Mouse (Mus musculus) hindbrain, embryonic 12.5 days (tissue): ENCODE results near the gene Colca2. TPM values are rescaled to one million over a fixed set of nuclear protein-coding genes. Genes with fewer than 3 reads are reported as not detected.

Experiments used
- ATAC-seq: fragments of 200-750 bp; cut with Nextera tagmentation; 2 replicates; pipeline ENCODE4 v1.8.0; 2017; ENCODE audit warnings: moderate TSS enrichment; ENCODE audit not compliant: low FRiP score
- H3K27ac ChIP-seq: fragments of 300-500 bp; sonication (generic); 2 replicates; pipeline ENCODE4 v1.5.1; 2016; ENCODE audit warnings: mild to moderate bottlenecking
- H3K27me3 ChIP-seq: fragments of 300-500 bp; sonication (generic); 2 replicates; pipeline ENCODE4 v1.6.1; 2016; ENCODE audit warnings: mild to moderate bottlenecking
- H3K36me3 ChIP-seq: fragments of 300-500 bp; sonication (generic); 2 replicates; pipeline ENCODE4 v1.6.1; 2016; ENCODE audit warnings: mild to moderate bottlenecking
- H3K4me1 ChIP-seq: fragments of 300-500 bp; sonication (generic); 2 replicates; pipeline ENCODE4 v1.6.1; 2016
- H3K4me2 ChIP-seq: fragments of 300-500 bp; sonication (generic); replicated peaks from 2 replicates; pipeline ENCODE4 v1.6.1; 2016; ENCODE audit warnings: mild to moderate bottlenecking
- H3K4me3 ChIP-seq: fragments of 300-500 bp; sonication (generic); 2 replicates; pipeline ENCODE4 v1.5.1; 2016; ENCODE audit warnings: mild to moderate bottlenecking
- H3K9ac ChIP-seq: fragments of 300-500 bp; sonication (generic); 2 replicates; pipeline ENCODE4 v1.6.1; 2016; ENCODE audit warnings: mild to moderate bottlenecking, moderate library complexity
- H3K9me3 ChIP-seq: fragments of 300-500 bp; sonication (generic); replicated peaks from 2 replicates; pipeline ENCODE4 v1.6.1; 2016; ENCODE audit warnings: mild to moderate bottlenecking
- WGBS: fragments of 180-500 bp; shearing (Covaris S2); methylation state at CpG from one replicate; pipeline ENCODE4 v1.1.7; 2016; 5-methylcytosine and 5-hydroxymethylcytosine counted together
- polyA plus RNA-seq: library from polyadenylated mRNA; unstranded; fragments of >200 nt; fragmentation: Nextera tagmentation; extraction: Ambion mirVana; gene quantifications from 2 replicates; pipeline ENCODE4 v1.2.1, GENCODE M21; 2016

Gene Colca2
- 2.1 and 2.4 TPM in 2 replicates for polyA plus RNA-seq

- peak within 1 kb of the TSS; percentile 87 for H3K4me2 ChIP-seq
- under 1% methylated on average over 51 of the region's 53 CpGs for WGBS
- H3K4me1 ChIP-seq = peaks cover 15% of the 10 kb centered on the region
- H3K27me3 ChIP-seq = peaks cover 29% of the 10 kb centered on the region
- H3K36me3 ChIP-seq = no peaks in the 10 kb centered on the region
- H3K9me3 ChIP-seq = no peaks in the 10 kb centered on the region
- peak; percentile 98 for ATAC-seq
- H3K4me3 ChIP-seq = peak within 1 kb of the TSS; percentile 48
- peak within 1 kb of the TSS; percentile 60 for H3K9ac ChIP-seq
- no peak within 1 kb of the TSS for H3K27ac ChIP-seq
Observed at GRCm38 (mm10) chr9:51278500-51279381, at the start of gene Colca2. TSS of gene Colca2 (minus strand) at chr9:51278569.

- H3K9me3 ChIP-seq = no peaks in the 10 kb centered on the region
- H3K9ac ChIP-seq = no peak overlapping the region
- H3K27ac ChIP-seq = no peak overlapping the region
- H3K36me3 ChIP-seq = no peaks in the 10 kb centered on the region
- H3K4me3 ChIP-seq = no peak overlapping the region
- ATAC-seq = no peak
- WGBS = 83% methylated on average over 5 of the region's 5 CpGs
- H3K27me3 ChIP-seq = no peaks in the 10 kb centered on the region
- no peaks in the 10 kb centered on the region for H3K4me1 ChIP-seq
- no peak overlapping the region for H3K4me2 ChIP-seq
Observed at GRCm38 (mm10) chr9:51327555-51327903, 49.2 kb upstream of the Colca2 start.

- H3K36me3 ChIP-seq = no peaks in the 10 kb centered on the region
- H3K4me3 ChIP-seq = no peak overlapping the region
- H3K9ac ChIP-seq = no peak overlapping the region
- no peaks in the 10 kb centered on the region for H3K4me1 ChIP-seq
- no peaks in the 10 kb centered on the region for H3K9me3 ChIP-seq
- 87% methylated on average over 11 of the region's 11 CpGs for WGBS
- H3K4me2 ChIP-seq = no peak overlapping the region
- no peak for ATAC-seq
- no peaks in the 10 kb centered on the region for H3K27me3 ChIP-seq
- H3K27ac ChIP-seq = no peak overlapping the region
Observed at GRCm38 (mm10) chr9:51326619-51327554, 48.5 kb upstream of the Colca2 start.

GRCm38 (mm10) chr9:51324406-51325065, 46.2 kb upstream of the Colca2 start:
- H3K27ac ChIP-seq = no peak overlapping the region
- no peaks in the 10 kb centered on the region for H3K9me3 ChIP-seq
- H3K4me2 ChIP-seq = no peak overlapping the region
- H3K36me3 ChIP-seq = no peaks in the 10 kb centered on the region
- no peak for ATAC-seq
- no peak overlapping the region for H3K9ac ChIP-seq
- no peaks in the 10 kb centered on the region for H3K27me3 ChIP-seq
- no peak overlapping the region for H3K4me3 ChIP-seq
- H3K4me1 ChIP-seq = no peaks in the 10 kb centered on the region
- 83% methylated on average over 7 of the region's 7 CpGs for WGBS

- no peaks in the 10 kb centered on the region for H3K36me3 ChIP-seq
- H3K27ac ChIP-seq = no peak overlapping the region
- H3K4me1 ChIP-seq = no peaks in the 10 kb centered on the region
- no peaks in the 10 kb centered on the region for H3K27me3 ChIP-seq
- no peak overlapping the region for H3K4me2 ChIP-seq
- no peak overlapping the region for H3K9ac ChIP-seq
- ATAC-seq = no peak
- WGBS = 88% methylated on average over 1 of the region's 1 CpGs
- H3K4me3 ChIP-seq = no peak overlapping the region
- H3K9me3 ChIP-seq = no peaks in the 10 kb centered on the region
Observed at GRCm38 (mm10) chr9:51320096-51320495, 41.7 kb upstream of the Colca2 start.

GRCm38 (mm10) chr9:51318246-51318645, 39.9 kb upstream of the Colca2 start:
- WGBS = 79% methylated on average over 4 of the region's 4 CpGs
- Histone ChIP-seq H3K4me3 (no peak overlapping the region), H3K9me3 (no peaks in the 10 kb centered on the region), H3K4me1 (no peaks in the 10 kb centered on the region), H3K36me3 (no peaks in the 10 kb centered on the region), H3K4me2 (no peak overlapping the region), H3K27me3 (no peaks in the 10 kb centered on the region), H3K27ac (no peak overlapping the region), H3K9ac (no peak overlapping the region)
- ATAC-seq = no peak

- WGBS = 93% methylated on average over 4 of the region's 4 CpGs
- Histone ChIP-seq H3K27ac (no peak overlapping the region), H3K9me3 (no peaks in the 10 kb centered on the region), H3K36me3 (no peaks in the 10 kb centered on the region), H3K4me2 (no peak overlapping the region), H3K4me3 (no peak overlapping the region), H3K9ac (no peak overlapping the region), H3K4me1 (no peaks in the 10 kb centered on the region), H3K27me3 (no peaks in the 10 kb centered on the region)
- no peak for ATAC-seq
Observed at GRCm38 (mm10) chr9:51317322-51317721, 39.0 kb upstream of the Colca2 start.

GRCm38 (mm10) chr9:51315402-51316063, 37.2 kb upstream of the Colca2 start:
- H3K9ac ChIP-seq = no peak overlapping the region
- H3K4me1 ChIP-seq = no peaks in the 10 kb centered on the region
- no peaks in the 10 kb centered on the region for H3K27me3 ChIP-seq
- WGBS = 79% methylated on average over 6 of the region's 6 CpGs
- H3K4me3 ChIP-seq = no peak overlapping the region
- no peak overlapping the region for H3K27ac ChIP-seq
- H3K9me3 ChIP-seq = no peaks in the 10 kb centered on the region
- H3K36me3 ChIP-seq = no peaks in the 10 kb centered on the region
- no peak overlapping the region for H3K4me2 ChIP-seq
- no peak for ATAC-seq

GRCm38 (mm10) chr9:51312554-51313317, 34.4 kb upstream of the Colca2 start:
- H3K4me1 ChIP-seq = no peaks in the 10 kb centered on the region

GRCm38 (mm10) chr9:51310515-51310914, 32.1 kb upstream of the Colca2 start:
- no peaks in the 10 kb centered on the region for H3K36me3 ChIP-seq
- H3K9ac ChIP-seq = no peak overlapping the region
- H3K4me1 ChIP-seq = no peaks in the 10 kb centered on the region
- 91% methylated on average over 7 of the region's 7 CpGs for WGBS
- H3K9me3 ChIP-seq = no peaks in the 10 kb centered on the region
- no peak overlapping the region for H3K4me3 ChIP-seq
- no peaks in the 10 kb centered on the region for H3K27me3 ChIP-seq
- ATAC-seq = no peak
- H3K4me2 ChIP-seq = no peak overlapping the region
- H3K27ac ChIP-seq = no peak overlapping the region

More at GRCm38 (mm10) chr9:51312554-51313317, 34.4 kb upstream of the Colca2 start:
- no peaks in the 10 kb centered on the region for H3K9me3 ChIP-seq
- H3K27me3 ChIP-seq = no peaks in the 10 kb centered on the region
- H3K4me3 ChIP-seq = no peak overlapping the region
- 70% methylated on average over 18 of the region's 18 CpGs for WGBS
- no peak overlapping the region for H3K9ac ChIP-seq
- H3K27ac ChIP-seq = no peak overlapping the region
- H3K4me2 ChIP-seq = no peak overlapping the region
- H3K36me3 ChIP-seq = no peaks in the 10 kb centered on the region
- ATAC-seq = no peak

- Histone ChIP-seq H3K4me1 (no peaks in the 10 kb centered on the region), H3K4me3 (no peak overlapping the region), H3K9ac (no peak overlapping the region), H3K9me3 (no peaks in the 10 kb centered on the region), H3K4me2 (no peak overlapping the region), H3K27ac (no peak overlapping the region), H3K36me3 (no peaks in the 10 kb centered on the region), H3K27me3 (no peaks in the 10 kb centered on the region)
- WGBS = 90% methylated on average over 3 of the region's 3 CpGs
- no peak for ATAC-seq
Observed at GRCm38 (mm10) chr9:51306351-51306750, 28.0 kb upstream of the Colca2 start.
